Mouse (Mus musculus): ENCODE measurements at regions not wholly inside any gene's neighbourhood (a gene's known extent, or its start where the extent isn't known, plus 50 kb on each side); places are given as distances from the start of the nearest gene placed in this dataset.

- DNase-seq (ENCODE audit: low read depth, low spot score) = no peak
These were observed 144.8 kb upstream of the Vmn2r99 start for GRCm38 (mm10) chr17:19216936-19217335.

DNA sequence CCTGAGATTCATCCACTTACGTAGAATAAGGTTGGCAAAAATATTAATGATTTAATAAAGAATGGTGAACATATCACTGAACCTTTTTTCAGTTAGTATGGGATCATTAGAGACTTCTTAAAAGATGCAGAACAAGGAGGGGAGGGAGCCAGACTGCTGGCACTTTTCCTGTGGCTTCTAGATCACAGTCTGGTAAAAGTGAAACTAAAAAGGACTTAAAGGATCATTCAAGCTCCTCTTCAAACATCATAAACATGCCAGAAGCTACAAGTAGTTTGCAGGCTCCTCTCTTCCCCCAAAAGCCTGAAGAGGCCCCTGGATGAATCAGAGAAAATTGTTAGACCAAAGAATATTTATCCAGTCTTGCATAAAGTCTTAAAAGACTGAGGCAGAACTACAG lies 135.2 kb upstream of the Vmn2r99 start:
- peak; percentile 17 for DNase-seq (ENCODE audit: low read depth, low spot score)
